8 mouse cellular contexts compared by ENCODE assay signal in the genomic region with DNA sequence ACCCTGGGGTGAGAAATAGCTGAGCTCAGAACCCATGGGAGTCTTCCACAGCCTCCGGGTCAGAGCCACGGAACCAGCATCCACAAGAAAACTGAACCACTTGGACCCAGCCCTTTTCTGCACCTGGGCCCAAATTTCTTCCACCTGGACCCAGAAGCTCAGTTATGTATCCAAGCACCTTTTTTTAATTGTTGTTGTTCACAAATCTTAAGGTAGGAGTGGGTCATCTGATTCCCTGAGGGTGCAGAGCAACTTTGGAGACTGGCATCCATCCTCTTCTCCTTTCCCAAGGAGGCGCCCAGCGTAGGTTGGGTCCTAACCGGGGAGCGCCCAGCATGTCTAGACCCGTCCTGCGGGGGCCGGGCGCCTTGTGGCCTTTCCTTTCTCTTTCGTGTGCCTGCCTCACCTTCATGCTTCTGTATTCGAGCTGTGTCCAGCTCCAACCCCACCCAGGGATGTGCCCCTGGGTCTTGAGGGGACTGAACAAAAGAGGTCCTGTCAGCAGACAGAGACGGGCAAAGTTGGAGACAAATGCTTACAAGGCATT. TPM values are rescaled to one million over a fixed set of nuclear protein-coding genes. Genes with fewer than 3 reads are reported as not detected.
DNase-seq lines count a peak whose midpoint lies in the region; ATAC-seq lines count a peak whose summit lies in the region.

TSS of gene Pinlyp (minus strand) at position 51 of the 547 bp plus-strand sequence.
TSS of gene Xrcc1 (plus strand) at position 222 of the 547 bp plus-strand sequence.

- 33% methylated on average over 13 of the region's 13 CpGs for WGBS in forebrain, embryonic 14.5 days
- WGBS in limb, embryonic 12.5 days = 26% methylated on average over 13 of the region's 13 CpGs
- 42% methylated on average over 13 of the region's 13 CpGs for WGBS in neural tube, embryonic 13.5 days

- peaks cover 9% of the 10 kb centered on the region; the same call in 1 of the 2 replicates for H3K36me3 ChIP-seq in forebrain, embryonic 14.5 days (ENCODE audit: control insufficient read depth, insufficient read depth, low read length)
- peaks cover 31% of the 10 kb centered on the region for H3K36me3 ChIP-seq in limb, embryonic 12.5 days
- peaks cover 26% of the 10 kb centered on the region for H3K36me3 ChIP-seq in neural tube, embryonic 13.5 days

- no peaks in the 10 kb centered on the region for H3K27me3 ChIP-seq in forebrain, embryonic 14.5 days (replicated peaks; ENCODE audit: control insufficient read depth, insufficient read depth, low read length)
- no peaks in the 10 kb centered on the region for H3K27me3 ChIP-seq in limb, embryonic 12.5 days
- H3K27me3 ChIP-seq in neural tube, embryonic 13.5 days = no peaks in the 10 kb centered on the region

- H3K4me1 ChIP-seq in forebrain, embryonic 14.5 days (ENCODE audit: control insufficient read depth, insufficient read depth, low read length) = peaks cover 8% of the 10 kb centered on the region
- peaks cover 23% of the 10 kb centered on the region for H3K4me1 ChIP-seq in limb, embryonic 12.5 days (replicated peaks)
- peaks cover 15% of the 10 kb centered on the region for H3K4me1 ChIP-seq in neural tube, embryonic 13.5 days (replicated peaks)

- H3K4me2 ChIP-seq in forebrain, embryonic 14.5 days (ENCODE audit: low read length) = peak within 1 kb of the TSS; percentile 56
- H3K4me2 ChIP-seq in limb, embryonic 12.5 days = peak within 1 kb of the TSS; percentile 78
- peak within 1 kb of the TSS; percentile 69 for H3K4me2 ChIP-seq in neural tube, embryonic 13.5 days

- peak within 1 kb of the TSS; percentile 52 for H3K27ac ChIP-seq in forebrain, embryonic 14.5 days (ENCODE audit: low read depth, low read length)
- peak within 1 kb of the TSS; percentile 80 for H3K27ac ChIP-seq in limb, embryonic 12.5 days
- peak within 1 kb of the TSS; percentile 64 for H3K27ac ChIP-seq in neural tube, embryonic 13.5 days (replicated peaks)

- intact Hi-C loops in gastrocnemius, postnatal 14 days (cut with DNase I; ENCODE audit: low total_unique reads) = no loop called here

- no peaks in the 10 kb centered on the region for H3K9me3 ChIP-seq in forebrain, embryonic 14.5 days (replicated peaks; ENCODE audit: control insufficient read depth, low read length)
- 0 out of 2 replicates have a peak, but pooled peaks cover 7% of the 10 kb centered on the region for H3K9me3 ChIP-seq in limb, embryonic 12.5 days
- H3K9me3 ChIP-seq in neural tube, embryonic 13.5 days = no peaks in the 10 kb centered on the region

- DNase-seq in gastrocnemius, postnatal 10 days = peak; percentile 15
- no peak for DNase-seq in gastrocnemius, postnatal 14 days
- DNase-seq in CD4-positive helper T cell, adult 2 months (ENCODE audit: low read depth, low spot score) = peak; percentile 22
- DNase-seq in forebrain, embryonic 14.5 days (ENCODE audit: low spot score) = no peak
- no peak for DNase-seq in layer of hippocampus, adult 8-10 months (ENCODE audit: low spot score in 2 of 2)

- peak within 1 kb of the TSS; percentile 79 for H3K9ac ChIP-seq in forebrain, embryonic 14.5 days (ENCODE audit: low read length)
- peak within 1 kb of the TSS; percentile 83 for H3K9ac ChIP-seq in limb, embryonic 12.5 days (replicated peaks)
- peak within 1 kb of the TSS; percentile 89 for H3K9ac ChIP-seq in neural tube, embryonic 13.5 days

- ATAC-seq in forebrain, embryonic 14.5 days = peak; percentile 13
- no peak; the same call in 1 of the 2 replicates for ATAC-seq in limb, embryonic 12.5 days (ENCODE audit: insufficient number of reproducible peaks, insufficient read depth, low FRiP score, low TSS enrichment, low read depth)
- ATAC-seq in neural tube, embryonic 13.5 days (ENCODE audit: low read depth) = peak; percentile 19
- ATAC-seq in monocyte, adult 5-6 weeks (replicated peaks; ENCODE audit: insufficient number of reproducible peaks, low FRiP score, low TSS enrichment, poor library complexity, severe bottlenecking) = no peak

- peak within 1 kb of the TSS; percentile 81 for H3K4me3 ChIP-seq in forebrain, embryonic 14.5 days (ENCODE audit: low read depth, low read length)
- H3K4me3 ChIP-seq in limb, embryonic 12.5 days (replicated peaks) = peak within 1 kb of the TSS; percentile 76
- peak within 1 kb of the TSS; percentile 84 for H3K4me3 ChIP-seq in neural tube, embryonic 13.5 days

RNA-seq across cellular contexts. Expression of gene Pinlyp, which starts in this region (rescaled TPM):
- not detected for total RNA-seq in gastrocnemius, postnatal 10 days (2021)
- not detected for total RNA-seq in gastrocnemius, postnatal 14 days (2021)
- 0.28 TPM in 1 of 2 replicates, not detected in the other for polyA plus RNA-seq in forebrain, embryonic 14.5 days (2014; fragmentation: Nextera tagmentation; extraction: Ambion mirVana)
- polyA plus RNA-seq in limb, embryonic 12.5 days (2016; fragmentation: Nextera tagmentation; extraction: Ambion mirVana) = not detected in 2 replicates
- polyA plus RNA-seq in neural tube, embryonic 13.5 days (2015; fragmentation: Nextera tagmentation; extraction: Ambion mirVana) = not detected in 2 replicates
- not detected in 3 replicates for total RNA-seq in monocyte, adult 5-6 weeks (2017)
- under 1 TPM in 1 of 4 experiments, not detected in 3; 0.41 TPM for total RNA-seq in layer of hippocampus, adult 8-10 months (2022)

RNA-seq across cellular contexts. Expression of gene Xrcc1, which starts in this region (rescaled TPM):
- 10 to 100 TPM; 22.5 to 26.3 TPM for total RNA-seq in gastrocnemius, postnatal 10 days (2021)
- total RNA-seq in gastrocnemius, postnatal 14 days (2021) = 10 to 100 TPM; 16.5 to 18.5 TPM
- polyA plus RNA-seq in forebrain, embryonic 14.5 days (2014; fragmentation: Nextera tagmentation; extraction: Ambion mirVana) = 65.1 and 66.6 TPM in 2 replicates
- polyA plus RNA-seq in limb, embryonic 12.5 days (2016; fragmentation: Nextera tagmentation; extraction: Ambion mirVana) = 131 and 134 TPM in 2 replicates
- 66.3 and 79.2 TPM in 2 replicates for polyA plus RNA-seq in neural tube, embryonic 13.5 days (2015; fragmentation: Nextera tagmentation; extraction: Ambion mirVana)
- 18.0 to 42.4 TPM (median 29.6 TPM) in 3 replicates for total RNA-seq in monocyte, adult 5-6 weeks (2017)
- total RNA-seq in layer of hippocampus, adult 8-10 months (2022) = 10 to 100 TPM; 32.9 to 44.7 (median 41.3) TPM

Comparison
In these comparisons a context has a peak if more than half of its experiments do, and no peak if none do; other contexts are left out.
1. DNase-seq: peak in gastrocnemius, postnatal 10 days (single experiment) and CD4-positive helper T cell, adult 2 months (single experiment); none in gastrocnemius, postnatal 14 days (single experiment), forebrain, embryonic 14.5 days (single experiment) and layer of hippocampus, adult 8-10 months (0 of 2).
2. ATAC-seq: peak in forebrain, embryonic 14.5 days (single experiment) and neural tube, embryonic 13.5 days (single experiment); none in limb, embryonic 12.5 days (single experiment) and monocyte, adult 5-6 weeks (single experiment).
3. Peak in every context shown above with its lines, with median percentiles within 50 percentile points of each other: H3K27ac ChIP-seq, H3K4me2 ChIP-seq, H3K4me3 ChIP-seq and H3K9ac ChIP-seq.